Mouse (Mus musculus): ENCODE results near the gene Cd5. TPM values are rescaled to one million over a fixed set of nuclear protein-coding genes. Genes with fewer than 3 reads are reported as not detected.
A peak's percentile ranks its signal among the peaks of the same experiment; 100 is the strongest.

Cd5 gene
- total RNA-seq (2021) = not detected
- long read RNA-seq = 0 reads

DNA sequence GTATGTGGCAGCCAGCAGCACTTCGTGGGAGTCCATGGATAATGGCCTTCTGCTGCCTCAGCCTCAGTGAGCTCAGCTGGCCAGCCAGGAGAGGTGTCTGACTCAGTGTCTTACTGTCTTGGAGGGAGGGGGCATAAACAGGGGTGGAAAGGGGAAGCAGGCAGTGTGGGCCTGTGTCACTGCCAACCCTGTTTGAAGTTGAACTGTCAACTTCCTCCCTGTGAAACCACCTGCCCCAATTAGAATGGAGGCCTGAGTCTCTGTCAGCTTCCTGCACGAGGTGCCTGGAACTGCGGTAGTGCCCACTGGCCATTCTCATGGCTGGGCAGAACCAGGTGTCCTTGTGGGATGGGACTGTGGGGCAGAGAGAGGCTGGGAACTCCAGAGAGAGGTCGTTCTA is at the start of gene Cd5:
Cd5 (minus strand) TSS at position 192 of the 400 bp plus-strand sequence.
- no peak for DNase-seq (ENCODE audit: low spot score in 2 of 2)

GRCm38 (mm10) chr19:10788242-10788641 is 49.4 kb upstream of the Cd5 start:
- no peak for DNase-seq (ENCODE audit: low spot score in 2 of 2)

DNA sequence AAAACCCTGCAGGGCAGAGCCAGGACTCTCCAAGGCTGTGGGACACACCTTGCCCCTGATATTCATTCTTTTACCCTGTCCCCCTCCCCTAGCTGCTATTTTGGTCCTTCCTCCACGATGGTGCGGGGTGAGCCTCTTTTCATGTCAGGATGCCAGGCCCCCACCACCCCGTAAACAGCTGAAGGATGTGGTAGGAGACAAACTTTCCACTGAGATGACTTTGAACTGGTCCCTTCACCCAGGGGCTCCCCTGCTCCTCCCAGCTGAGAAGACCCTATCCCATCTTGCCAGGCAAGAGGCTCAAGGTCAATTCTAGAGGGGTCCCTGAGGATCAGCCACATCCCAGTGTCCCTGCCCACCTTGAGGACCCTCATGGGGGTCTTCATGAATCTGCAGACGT is 48.6 kb upstream of the Cd5 start:
- DNase-seq (ENCODE audit: low spot score in 2 of 2) = no peak

GRCm38 (mm10) chr19:10786753-10787152 is 48.0 kb upstream of the Cd5 start:
- DNase-seq (ENCODE audit: low spot score in 2 of 2) = no peak

- peak; percentile 57 to 78 for DNase-seq (ENCODE audit: low spot score in 2 of 2)
Observed at GRCm38 (mm10) chr19:10784796-10785459, 46.1 kb upstream of the Cd5 start.

GRCm38 (mm10) chr19:10784061-10784460 is 45.3 kb upstream of the Cd5 start:
- no peak for DNase-seq (ENCODE audit: low spot score in 2 of 2)

DNA sequence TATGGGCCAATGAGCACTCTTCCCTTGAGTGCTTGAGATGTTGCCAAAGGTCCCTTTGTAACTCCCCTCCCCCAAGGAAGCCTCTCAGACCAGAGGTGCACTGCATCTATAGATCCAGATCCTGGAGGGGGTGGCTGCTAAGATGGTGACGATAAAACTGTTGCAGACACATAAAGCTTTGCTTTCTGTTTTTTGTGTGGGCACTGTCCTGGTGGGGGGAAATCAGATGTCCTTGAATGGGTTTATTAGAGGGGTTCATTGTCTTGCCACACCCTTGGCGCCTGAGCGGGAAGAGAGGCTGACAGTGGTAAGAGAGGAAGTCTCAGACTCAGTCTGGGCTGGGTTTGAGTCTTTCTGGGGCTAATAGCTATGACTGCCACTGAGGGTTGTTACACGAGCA is 44.4 kb upstream of the Cd5 start:
- no peak for DNase-seq (ENCODE audit: low spot score in 2 of 2)

GRCm38 (mm10) chr19:10781641-10782040 is 42.8 kb upstream of the Cd5 start:
- peak in 1 of 2 experiments; percentile 67 for DNase-seq (ENCODE audit: low spot score in 2 of 2)

DNA sequence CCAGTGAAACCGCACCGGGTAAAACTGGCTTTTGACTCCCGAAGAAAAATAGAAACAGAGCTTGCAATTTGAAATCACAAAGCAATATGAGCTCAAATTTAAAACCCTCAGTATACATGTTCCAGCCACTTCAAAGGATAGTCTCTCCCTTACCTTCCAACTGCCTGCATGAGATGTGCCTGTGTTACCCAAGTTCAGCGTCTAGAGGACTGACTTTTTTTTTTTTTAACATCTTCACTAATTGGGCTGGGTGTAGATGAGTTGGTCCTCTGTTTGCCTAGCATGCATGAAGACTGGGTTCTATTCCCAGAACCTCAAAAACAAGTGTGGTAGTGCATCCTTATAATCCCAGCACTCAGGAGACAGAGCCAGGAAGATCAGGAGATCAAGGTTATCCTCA is 38.1 kb upstream of the Cd5 start:
- no peak for DNase-seq (ENCODE audit: low spot score in 2 of 2)

- DNase-seq (ENCODE audit: low spot score in 2 of 2) = no peak
Observed at GRCm38 (mm10) chr19:10774141-10774540, 35.3 kb upstream of the Cd5 start.

DNA sequence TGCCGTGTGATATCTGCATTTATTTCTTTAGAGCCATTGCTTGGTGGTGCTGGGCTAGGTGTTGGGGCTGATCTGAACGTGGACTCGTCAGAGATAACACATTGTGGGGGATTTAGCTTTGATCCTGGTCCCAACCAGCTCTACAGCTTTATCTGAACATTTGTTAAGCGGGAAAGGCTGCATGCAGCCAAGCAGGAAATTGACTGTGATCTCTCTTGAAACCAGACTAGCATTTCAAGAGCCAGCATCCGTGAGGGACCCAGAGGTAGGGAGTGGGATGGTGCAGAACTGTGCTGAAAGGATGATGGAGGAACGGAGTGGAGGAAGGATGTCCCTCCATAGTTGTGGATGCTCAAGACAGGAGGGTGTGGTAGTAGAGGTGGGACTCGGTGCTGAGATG is 34.6 kb upstream of the Cd5 start:
- no peak for DNase-seq (ENCODE audit: low spot score in 2 of 2)

GRCm38 (mm10) chr19:10772866-10773265 is 34.1 kb upstream of the Cd5 start:
- no peak for DNase-seq (ENCODE audit: low spot score in 2 of 2)

- no peak for DNase-seq (ENCODE audit: low spot score in 2 of 2)
Observed at GRCm38 (mm10) chr19:10771995-10772394, 33.2 kb upstream of the Cd5 start.

DNA sequence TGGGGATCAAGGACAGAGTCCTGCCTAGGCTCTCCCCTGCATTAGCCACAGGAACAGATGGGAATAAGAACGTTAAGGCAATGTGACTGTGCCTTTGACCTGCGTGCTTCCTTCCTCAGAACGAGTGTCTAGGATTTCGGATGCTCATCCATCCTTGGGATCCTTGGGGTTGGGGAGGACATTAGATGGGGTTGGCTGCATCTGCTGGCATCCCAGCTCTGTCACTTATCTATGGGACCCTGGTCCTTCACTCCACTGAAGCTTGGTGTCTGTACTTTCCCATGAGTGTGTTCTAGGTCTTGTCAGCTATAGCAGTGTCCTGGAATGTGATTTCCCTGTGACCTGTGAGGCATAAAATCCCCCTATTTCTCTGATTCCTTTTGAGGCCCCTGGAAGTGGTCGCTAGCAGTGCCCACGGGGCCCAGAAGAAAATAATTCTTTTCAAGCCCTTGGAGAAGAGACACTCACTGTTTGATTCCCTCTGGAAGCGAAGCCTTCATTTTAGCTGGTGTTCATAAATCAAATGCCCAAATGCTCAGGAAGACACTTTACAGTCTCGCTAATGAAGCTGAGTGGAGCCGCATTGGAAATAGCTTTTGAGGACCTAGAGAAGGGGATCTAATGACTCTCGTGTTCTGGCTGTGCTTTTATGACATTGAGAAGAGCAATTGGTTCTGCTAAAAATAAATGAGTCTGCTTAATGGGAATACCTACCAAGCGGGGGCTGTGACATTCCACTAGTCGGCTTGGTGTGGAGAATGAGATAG is 30.8 kb upstream of the Cd5 start:
- no peak for DNase-seq (ENCODE audit: low spot score in 2 of 2)

DNA sequence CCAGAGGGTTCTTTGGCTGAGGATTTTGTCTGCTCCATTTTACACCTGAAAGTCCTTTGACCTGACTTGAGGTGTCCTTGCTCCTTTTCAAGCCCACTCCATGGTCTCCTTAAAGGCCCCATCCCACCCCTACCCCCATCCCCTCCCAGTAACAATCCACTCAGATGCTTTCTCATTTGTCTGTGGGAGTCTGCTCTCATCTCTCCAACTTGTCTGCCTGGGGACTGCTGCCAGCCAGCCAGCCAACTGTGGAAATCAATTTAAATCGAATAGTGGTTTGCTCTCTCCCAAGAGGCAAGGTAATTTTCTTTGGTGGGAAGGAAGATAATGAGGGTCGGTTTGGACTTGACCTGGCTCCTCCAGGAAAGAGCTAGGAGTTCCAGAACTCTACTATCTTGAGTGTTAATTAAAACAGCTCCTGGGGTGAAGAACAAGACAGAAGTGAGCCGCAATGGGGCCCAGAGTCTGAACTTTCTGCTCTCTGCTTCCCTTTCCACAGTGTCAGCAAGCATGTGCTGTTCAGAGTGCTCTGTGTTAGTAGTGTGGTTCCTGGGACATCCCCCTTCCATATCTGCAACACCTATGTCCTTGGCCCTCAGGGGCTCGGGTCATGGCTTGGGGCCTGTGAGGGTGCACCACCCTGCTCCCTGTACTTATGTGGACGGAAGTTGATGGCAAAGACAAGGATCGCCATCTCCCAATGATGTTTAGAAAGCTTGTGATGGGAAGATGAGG is 30.1 kb upstream of the Cd5 start:
- peak in 1 of 2 experiments; percentile 74 for DNase-seq (ENCODE audit: low spot score in 2 of 2)

- no peak for DNase-seq (ENCODE audit: low spot score in 2 of 2)
Observed at GRCm38 (mm10) chr19:10767631-10768030, 28.8 kb upstream of the Cd5 start.

DNA sequence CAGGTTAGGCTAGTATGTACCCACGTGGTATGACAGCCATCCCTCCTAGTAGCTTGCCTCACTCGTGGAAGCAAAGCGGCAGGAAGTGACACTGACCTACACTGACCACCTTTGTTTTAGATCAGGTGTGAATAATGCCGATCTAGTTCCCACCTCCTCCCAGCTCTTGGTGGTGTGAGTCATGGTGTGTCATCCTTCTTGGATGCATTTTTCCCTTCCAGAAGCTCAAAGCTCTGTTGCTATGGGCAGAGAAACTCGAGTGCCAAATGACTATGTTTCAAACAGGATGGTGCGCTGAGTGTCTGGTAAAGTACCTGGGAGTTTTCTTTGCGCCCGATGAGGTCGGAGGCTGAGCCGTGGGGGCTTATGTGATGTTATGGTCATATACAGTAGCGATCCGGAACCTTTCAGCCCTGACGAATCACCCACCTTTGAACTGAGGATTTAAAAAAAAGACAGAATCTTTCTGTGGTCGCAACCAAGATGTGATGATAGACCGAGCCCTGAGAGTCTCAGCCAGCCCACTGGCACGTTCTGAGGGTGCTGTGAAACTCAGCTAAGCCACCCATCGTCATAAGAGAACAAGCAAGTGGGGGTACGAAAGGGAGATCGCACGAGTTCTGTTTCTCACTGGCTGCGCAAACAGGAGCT is 24.7 kb upstream of the Cd5 start:
- peak in 1 of 2 experiments; percentile 49 for DNase-seq (ENCODE audit: low spot score in 2 of 2)

GRCm38 (mm10) chr19:10762468-10762867 is 23.7 kb upstream of the Cd5 start:
- no peak for DNase-seq (ENCODE audit: low spot score in 2 of 2)

GRCm38 (mm10) chr19:10761794-10762415 is 23.1 kb upstream of the Cd5 start:
- no peak for DNase-seq (ENCODE audit: low spot score in 2 of 2)

- DNase-seq (ENCODE audit: low spot score in 2 of 2) = no peak
Observed at GRCm38 (mm10) chr19:10759983-10760831, 21.4 kb upstream of the Cd5 start.

Data from layer of hippocampus, adult 18-20 months (tissue).